Mouse (Mus musculus): ENCODE measurements around the gene Fbxl17. TPM values are rescaled to one million over a fixed set of nuclear protein-coding genes. Genes with fewer than 3 reads are reported as not detected.

Gene Fbxl17
- polyA plus RNA-seq, 1 experiment from 2014 or later, result 8.9 TPM

GRCm38 (mm10) chr17:63280990-63281389, 218.8 kb downstream of the Fbxl17 start:
- Histone ChIP-seq H3K9me3 (replicated peaks; ENCODE audit: control insufficient read depth, low read length) (no peaks in the 10 kb centered on the region), H3K27ac (ENCODE audit: low read depth, low read length) (no peak overlapping the region), H3K4me1 (ENCODE audit: control insufficient read depth, insufficient read depth, low read length) (peaks cover 13% of the 10 kb centered on the region), H3K9ac (ENCODE audit: low read length) (no peak overlapping the region), H3K4me3 (ENCODE audit: low read depth, low read length) (no peak overlapping the region), H3K36me3 (ENCODE audit: control insufficient read depth, insufficient read depth, low read length) (no peaks in the 10 kb centered on the region), H3K4me2 (ENCODE audit: low read length) (no peak overlapping the region), H3K27me3 (replicated peaks; ENCODE audit: control insufficient read depth, insufficient read depth, low read length) (no peaks in the 10 kb centered on the region)
- ATAC-seq (no peak), DNase-seq (ENCODE audit: low spot score) (peak; percentile 41)
- WGBS, result 71% methylated on average over 2 of the region's 2 CpGs

DNA sequence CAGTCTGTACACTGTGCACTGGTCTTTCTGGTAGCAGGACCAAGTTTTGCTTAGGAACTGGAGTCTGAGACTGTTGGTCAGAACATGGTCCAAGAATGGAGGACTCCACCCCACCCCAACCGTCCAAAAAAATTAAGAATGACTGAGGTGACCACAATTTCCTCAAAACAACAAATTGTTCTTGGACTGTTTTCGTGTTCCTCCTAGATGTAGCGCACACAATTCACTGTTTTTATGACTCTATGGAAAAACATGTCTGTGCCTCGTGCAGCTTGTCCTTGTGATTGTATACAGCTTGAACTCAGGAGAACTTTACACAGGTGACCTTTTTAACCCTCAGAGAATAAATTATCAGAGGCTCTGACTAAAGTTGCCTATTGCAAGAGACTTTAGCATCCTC, 220.7 kb downstream of the Fbxl17 start:
- Histone ChIP-seq H3K4me2 (ENCODE audit: low read length) (no peak overlapping the region), H3K4me1 (ENCODE audit: control insufficient read depth, insufficient read depth, low read length) (no peaks in the 10 kb centered on the region), H3K36me3 (ENCODE audit: control insufficient read depth, insufficient read depth, low read length) (no peaks in the 10 kb centered on the region), H3K9me3 (replicated peaks; ENCODE audit: control insufficient read depth, low read length) (no peaks in the 10 kb centered on the region), H3K9ac (ENCODE audit: low read length) (no peak overlapping the region), H3K4me3 (ENCODE audit: low read depth, low read length) (no peak overlapping the region), H3K27me3 (replicated peaks; ENCODE audit: control insufficient read depth, insufficient read depth, low read length) (0 out of 2 replicates have a peak, but pooled peaks cover 4% of the 10 kb centered on the region), H3K27ac (ENCODE audit: low read depth, low read length) (no peak overlapping the region)
- WGBS, result 86% methylated on average over 4 of the region's 4 CpGs
- no peak for DNase-seq (ENCODE audit: low spot score)
- no peak for ATAC-seq

- ATAC-seq, result no peak
- DNase-seq (ENCODE audit: low spot score), result no peak
- 82% methylated on average over 2 of the region's 2 CpGs for WGBS
These were observed 226.5 kb downstream of the Fbxl17 start for GRCm38 (mm10) chr17:63273353-63273752.

GRCm38 (mm10) chr17:63272914-63273313, 226.9 kb downstream of the Fbxl17 start:
- H3K4me2 ChIP-seq (ENCODE audit: low read length), result no peak overlapping the region
- H3K36me3 ChIP-seq (ENCODE audit: control insufficient read depth, insufficient read depth, low read length), result no peaks in the 10 kb centered on the region
- H3K9me3 ChIP-seq (replicated peaks; ENCODE audit: control insufficient read depth, low read length), result no peaks in the 10 kb centered on the region
- H3K9ac ChIP-seq (ENCODE audit: low read length), result no peak overlapping the region
- DNase-seq (ENCODE audit: low spot score) (no peak), ATAC-seq (0 out of 2 replicates have a peak, but pooled peaks have one; percentile 26)
- no peaks in the 10 kb centered on the region; the same call in 1 of the 2 replicates for H3K4me1 ChIP-seq (ENCODE audit: control insufficient read depth, insufficient read depth, low read length)
- no peak overlapping the region for H3K4me3 ChIP-seq (ENCODE audit: low read depth, low read length)
- 0 out of 2 replicates have a peak, but pooled peaks cover 4% of the 10 kb centered on the region for H3K27me3 ChIP-seq (replicated peaks; ENCODE audit: control insufficient read depth, insufficient read depth, low read length)
- no peak overlapping the region for H3K27ac ChIP-seq (ENCODE audit: low read depth, low read length)

More at GRCm38 (mm10) chr17:63273353-63273752, 226.5 kb downstream of the Fbxl17 start:
- Histone ChIP-seq H3K4me2 (ENCODE audit: low read length) (no peak overlapping the region), H3K4me1 (ENCODE audit: control insufficient read depth, insufficient read depth, low read length) (no peaks in the 10 kb centered on the region), H3K9ac (ENCODE audit: low read length) (no peak overlapping the region), H3K9me3 (replicated peaks; ENCODE audit: control insufficient read depth, low read length) (no peaks in the 10 kb centered on the region), H3K27me3 (replicated peaks; ENCODE audit: control insufficient read depth, insufficient read depth, low read length) (0 out of 2 replicates have a peak, but pooled peaks cover 4% of the 10 kb centered on the region), H3K4me3 (ENCODE audit: low read depth, low read length) (no peak overlapping the region), H3K27ac (ENCODE audit: low read depth, low read length) (no peak overlapping the region), H3K36me3 (ENCODE audit: control insufficient read depth, insufficient read depth, low read length) (no peaks in the 10 kb centered on the region)

GRCm38 (mm10) chr17:63271000-63271399, 228.8 kb downstream of the Fbxl17 start:
- no peak overlapping the region for H3K4me3 ChIP-seq (ENCODE audit: low read depth, low read length)
- H3K9me3 ChIP-seq (replicated peaks; ENCODE audit: control insufficient read depth, low read length), result no peaks in the 10 kb centered on the region
- DNase-seq (ENCODE audit: low spot score) (no peak), ATAC-seq (no peak)
- H3K4me2 ChIP-seq (ENCODE audit: low read length), result no peak overlapping the region
- H3K4me1 ChIP-seq (ENCODE audit: control insufficient read depth, insufficient read depth, low read length), result no peaks in the 10 kb centered on the region; the same call in 1 of the 2 replicates
- H3K27me3 ChIP-seq (replicated peaks; ENCODE audit: control insufficient read depth, insufficient read depth, low read length), result 0 out of 2 replicates have a peak, but pooled peaks cover 4% of the 10 kb centered on the region
- no peak overlapping the region for H3K9ac ChIP-seq (ENCODE audit: low read length)
- H3K36me3 ChIP-seq (ENCODE audit: control insufficient read depth, insufficient read depth, low read length), result no peaks in the 10 kb centered on the region
- H3K27ac ChIP-seq (ENCODE audit: low read depth, low read length), result no peak overlapping the region
- 58% methylated on average over 6 of the region's 6 CpGs for WGBS

- no peaks in the 10 kb centered on the region; the same call in 1 of the 2 replicates for H3K4me1 ChIP-seq (ENCODE audit: control insufficient read depth, insufficient read depth, low read length)
- 82% methylated on average over 5 of the region's 5 CpGs for WGBS
- no peak overlapping the region for H3K9ac ChIP-seq (ENCODE audit: low read length)
- no peak overlapping the region for H3K4me3 ChIP-seq (ENCODE audit: low read depth, low read length)
- ATAC-seq (no peak), DNase-seq (ENCODE audit: low spot score) (no peak)
- no peak overlapping the region for H3K27ac ChIP-seq (ENCODE audit: low read depth, low read length)
- 0 out of 2 replicates have a peak, but pooled peaks cover 4% of the 10 kb centered on the region for H3K27me3 ChIP-seq (replicated peaks; ENCODE audit: control insufficient read depth, insufficient read depth, low read length)
- H3K36me3 ChIP-seq (ENCODE audit: control insufficient read depth, insufficient read depth, low read length), result no peaks in the 10 kb centered on the region
- no peak overlapping the region for H3K4me2 ChIP-seq (ENCODE audit: low read length)
- H3K9me3 ChIP-seq (replicated peaks; ENCODE audit: control insufficient read depth, low read length), result no peaks in the 10 kb centered on the region
These were observed 229.3 kb downstream of the Fbxl17 start for GRCm38 (mm10) chr17:63270513-63270912.

DNA sequence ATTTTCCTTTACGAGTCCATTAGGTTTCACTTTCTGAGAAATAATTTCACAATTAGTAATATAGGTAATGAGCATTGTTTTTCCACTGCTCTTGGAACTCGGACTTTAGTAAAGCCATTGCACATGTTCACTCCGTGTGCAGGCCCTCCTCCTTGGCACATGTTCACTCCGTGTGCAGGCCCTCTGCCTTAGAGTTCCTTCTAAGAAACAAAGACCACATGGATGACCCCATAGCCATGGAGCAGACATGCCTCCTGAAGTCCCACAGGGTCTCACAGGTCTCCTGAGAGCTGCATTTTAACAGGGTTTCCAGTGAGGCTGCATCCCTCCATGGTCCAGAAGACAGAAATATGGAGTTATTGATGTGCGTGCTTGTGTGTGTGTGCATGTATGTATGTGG, 237.1 kb downstream of the Fbxl17 start:
- no peaks in the 10 kb centered on the region for H3K4me1 ChIP-seq (ENCODE audit: control insufficient read depth, insufficient read depth, low read length)
- no peak overlapping the region for H3K4me2 ChIP-seq (ENCODE audit: low read length)
- H3K9ac ChIP-seq (ENCODE audit: low read length), result no peak overlapping the region
- DNase-seq (ENCODE audit: low spot score) (no peak), ATAC-seq (no peak)
- no peaks in the 10 kb centered on the region for H3K9me3 ChIP-seq (replicated peaks; ENCODE audit: control insufficient read depth, low read length)
- H3K4me3 ChIP-seq (ENCODE audit: low read depth, low read length), result no peak overlapping the region
- 95% methylated on average over 5 of the region's 5 CpGs for WGBS
- no peaks in the 10 kb centered on the region for H3K27me3 ChIP-seq (replicated peaks; ENCODE audit: control insufficient read depth, insufficient read depth, low read length)
- no peaks in the 10 kb centered on the region for H3K36me3 ChIP-seq (ENCODE audit: control insufficient read depth, insufficient read depth, low read length)
- no peak overlapping the region for H3K27ac ChIP-seq (ENCODE audit: low read depth, low read length)

GRCm38 (mm10) chr17:63261508-63262141, 238.2 kb downstream of the Fbxl17 start:
- H3K27me3 ChIP-seq (replicated peaks; ENCODE audit: control insufficient read depth, insufficient read depth, low read length), result no peaks in the 10 kb centered on the region
- no peak overlapping the region for H3K9ac ChIP-seq (ENCODE audit: low read length)
- no peak overlapping the region for H3K4me3 ChIP-seq (ENCODE audit: low read depth, low read length)
- no peaks in the 10 kb centered on the region for H3K36me3 ChIP-seq (ENCODE audit: control insufficient read depth, insufficient read depth, low read length)
- no peak overlapping the region for H3K27ac ChIP-seq (ENCODE audit: low read depth, low read length)
- ATAC-seq (no peak), DNase-seq (ENCODE audit: low spot score) (no peak)
- H3K4me1 ChIP-seq (ENCODE audit: control insufficient read depth, insufficient read depth, low read length), result no peaks in the 10 kb centered on the region
- 92% methylated on average over 10 of the region's 10 CpGs for WGBS
- H3K9me3 ChIP-seq (replicated peaks; ENCODE audit: control insufficient read depth, low read length), result no peaks in the 10 kb centered on the region
- H3K4me2 ChIP-seq (ENCODE audit: low read length), result no peak overlapping the region

GRCm38 (mm10) chr17:63259091-63259490, 240.7 kb downstream of the Fbxl17 start:
- 80% methylated on average over 3 of the region's 3 CpGs for WGBS
- no peaks in the 10 kb centered on the region for H3K9me3 ChIP-seq (replicated peaks; ENCODE audit: control insufficient read depth, low read length)
- H3K4me3 ChIP-seq (ENCODE audit: low read depth, low read length), result no peak overlapping the region
- ATAC-seq (no peak), DNase-seq (ENCODE audit: low spot score) (no peak)
- H3K4me1 ChIP-seq (ENCODE audit: control insufficient read depth, insufficient read depth, low read length), result no peaks in the 10 kb centered on the region
- H3K4me2 ChIP-seq (ENCODE audit: low read length), result no peak overlapping the region
- H3K27ac ChIP-seq (ENCODE audit: low read depth, low read length), result no peak overlapping the region
- H3K27me3 ChIP-seq (replicated peaks; ENCODE audit: control insufficient read depth, insufficient read depth, low read length), result no peaks in the 10 kb centered on the region
- no peak overlapping the region for H3K9ac ChIP-seq (ENCODE audit: low read length)
- no peaks in the 10 kb centered on the region for H3K36me3 ChIP-seq (ENCODE audit: control insufficient read depth, insufficient read depth, low read length)
